ENCODE assay signal across 16 mouse cellular contexts in genomic region chr2:170863201-170863600, GRCm38 (mm10).
"Had no signal": no experiment of that assay in that cellular context is flagged by ENCODE, and none has a peak within 500 bp of the region (broad histone marks: within the 10 kb centered on the region; RNA-seq: fewer than 3 reads in every experiment).

No protein-coding gene starts in this region.

- H3K4me1 ChIP-seq: midbrain, embryonic 15.5 days; neural tube, embryonic 12.5 days; stomach, embryonic 15.5 days had no signal

- H3K4me2 ChIP-seq: lung, embryonic 14.5 days; midbrain, embryonic 11.5 days; midbrain, embryonic 13.5 days; midbrain, embryonic 15.5 days; neural tube, embryonic 12.5 days; stomach, embryonic 15.5 days had no signal

- H3K36me3 ChIP-seq: midbrain, embryonic 13.5 days; midbrain, embryonic 15.5 days; neural tube, embryonic 12.5 days; stomach, embryonic 15.5 days had no signal

- DNase-seq: lung, adult 18-20 months; lung, embryonic 14.5 days; lung, postnatal 14 days; lung, postnatal 36 days; right cerebral cortex, postnatal 14 days; thymus, adult 2 months; thymus, postnatal 25 days; thymus, postnatal 4 days had no signal

- H3K27me3 ChIP-seq: midbrain, embryonic 13.5 days; midbrain, embryonic 15.5 days; neural tube, embryonic 12.5 days; stomach, embryonic 15.5 days had no signal

- H3K27ac ChIP-seq: liver, embryonic 14.5 days; macrophage; midbrain, embryonic 13.5 days; midbrain, embryonic 15.5 days; neural tube, embryonic 12.5 days; stomach, embryonic 15.5 days; stomach, postnatal 0 days had no signal

- H3K9ac ChIP-seq: liver, embryonic 14.5 days; lung, embryonic 14.5 days; midbrain, embryonic 13.5 days; midbrain, embryonic 15.5 days; neural tube, embryonic 12.5 days; stomach, embryonic 15.5 days had no signal

- H3K9me3 ChIP-seq: midbrain, embryonic 13.5 days; midbrain, embryonic 15.5 days; neural tube, embryonic 12.5 days; stomach, embryonic 15.5 days had no signal

- H3K4me3 ChIP-seq: midbrain, embryonic 13.5 days; midbrain, embryonic 15.5 days; neural tube, embryonic 12.5 days; stomach, embryonic 15.5 days had no signal

- ATAC-seq: midbrain, embryonic 13.5 days; midbrain, embryonic 15.5 days had no signal
